Mouse (Mus musculus) limb, embryonic 13.5 days (tissue): ENCODE measurements around the gene Klk1b24. TPM values are rescaled to one million over a fixed set of nuclear protein-coding genes. Genes with fewer than 3 reads are reported as not detected.

Experiments
- ATAC-seq: fragments of 200-750 bp; cut with Nextera tagmentation; 2 replicates; pipeline ENCODE4 v1.8.0; 2017; ENCODE audit warnings: low read depth, moderate number of reproducible peaks, moderate TSS enrichment; ENCODE audit not compliant: low FRiP score
- H3K27ac ChIP-seq: fragments of 300-500 bp; sonication (generic); 2 replicates; pipeline ENCODE4 v1.5.1; 2015; ENCODE audit warnings: inconsistent platforms, mild to moderate bottlenecking, moderate library complexity
- H3K27me3 ChIP-seq: fragments of 300-500 bp; sonication (generic); 2 replicates; pipeline ENCODE4 v1.6.1; 2015; ENCODE audit warnings: mild to moderate bottlenecking, inconsistent platforms
- H3K36me3 ChIP-seq: fragments of 300-500 bp; sonication (generic); 2 replicates; pipeline ENCODE4 v1.6.1; 2015; ENCODE audit warnings: inconsistent platforms, mild to moderate bottlenecking, moderate library complexity
- H3K4me1 ChIP-seq: fragments of 300-500 bp; sonication (generic); 2 replicates; pipeline ENCODE4 v1.6.1; 2015; ENCODE audit warnings: inconsistent platforms
- H3K4me2 ChIP-seq: fragments of 300-500 bp; sonication (generic); replicated peaks from 2 replicates; pipeline ENCODE4 v1.6.1; 2015; ENCODE audit warnings: inconsistent platforms, mild to moderate bottlenecking, moderate library complexity
- H3K4me3 ChIP-seq: fragments of 300-500 bp; sonication (generic); 2 replicates; pipeline ENCODE4 v1.5.1; 2015; ENCODE audit warnings: moderate library complexity, mild to moderate bottlenecking, inconsistent platforms
- H3K9ac ChIP-seq: fragments of 300-500 bp; sonication (generic); 2 replicates; pipeline ENCODE4 v1.6.1; 2015; ENCODE audit warnings: mild to moderate bottlenecking, inconsistent platforms
- H3K9me3 ChIP-seq: fragments of 300-500 bp; sonication (generic); 2 replicates; pipeline ENCODE4 v1.6.1; 2016; ENCODE audit warnings: inconsistent platforms
- WGBS: fragments of 180-500 bp; shearing (Covaris S2); methylation state at CpG from one replicate; pipeline ENCODE4 v1.1.7; 2015; 5-methylcytosine and 5-hydroxymethylcytosine counted together
- polyA plus RNA-seq: library from polyadenylated mRNA; unstranded; fragments of >200 nt; fragmentation: Nextera tagmentation; extraction: Ambion mirVana; gene quantifications from 2 replicates; pipeline ENCODE4 v1.2.1, GENCODE M21; 2015

The Klk1b24 gene
- polyA plus RNA-seq, 1 experiment from 2014 or later = not detected

DNA sequence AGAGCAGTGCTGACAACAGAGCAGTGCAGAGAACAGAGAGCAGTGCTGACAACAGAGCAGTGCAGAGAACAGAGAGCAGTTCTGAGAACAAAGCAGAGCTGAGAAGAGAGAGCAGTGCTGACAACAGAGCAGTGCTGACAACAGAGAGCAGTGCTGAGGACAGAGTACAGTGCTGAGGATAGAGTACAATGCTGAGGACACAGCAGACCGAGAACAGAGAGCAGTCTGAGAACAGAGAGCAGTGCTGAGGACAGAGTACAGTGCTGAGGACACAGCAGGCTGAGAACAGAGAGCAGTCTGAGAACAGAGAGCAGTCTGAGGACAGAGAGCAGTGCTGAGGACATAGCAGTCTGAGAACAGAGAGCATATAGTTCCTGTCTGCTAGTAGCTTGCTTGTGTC lies 52.7 kb downstream of the Klk1b24 start:
- WGBS = 55% methylated on average over 1 of the region's 1 CpGs
- no peak overlapping the region for H3K4me2 ChIP-seq

DNA sequence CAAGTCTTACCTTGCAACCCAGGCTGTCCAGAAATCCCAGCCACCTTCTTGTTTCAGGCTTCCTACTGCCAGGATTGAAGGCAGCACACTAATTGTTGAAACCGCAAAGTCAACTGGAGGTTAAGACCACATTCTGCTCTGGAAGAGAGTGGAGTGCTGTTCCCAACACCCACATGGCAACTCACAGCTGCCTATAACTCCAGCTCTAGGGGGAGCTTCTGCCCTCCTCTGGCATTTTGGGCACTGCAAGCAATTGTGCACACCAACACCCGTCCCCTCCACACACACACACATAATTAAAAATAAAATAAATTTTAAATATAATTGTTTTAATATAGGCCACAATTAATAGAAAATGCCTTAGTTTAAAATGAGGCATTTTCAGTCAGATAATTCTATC lies 53.1 kb downstream of the Klk1b24 start:
- no peak overlapping the region for H3K4me2 ChIP-seq
- H3K4me1 ChIP-seq = peaks cover 7% of the 10 kb centered on the region
- 66% methylated on average over 2 of the region's 2 CpGs for WGBS
- H3K36me3 ChIP-seq = no peaks in the 10 kb centered on the region
- H3K9me3 ChIP-seq = no peaks in the 10 kb centered on the region
- ATAC-seq = no peak
- H3K9ac ChIP-seq = no peak overlapping the region
- no peak overlapping the region for H3K4me3 ChIP-seq
- H3K27me3 ChIP-seq = no peaks in the 10 kb centered on the region
- no peak overlapping the region for H3K27ac ChIP-seq

More for the DNA sequence above, 52.7 kb downstream of the Klk1b24 start:
- no peak for ATAC-seq
- Histone ChIP-seq H3K4me3 (no peak overlapping the region), H3K9me3 (no peaks in the 10 kb centered on the region), H3K36me3 (no peaks in the 10 kb centered on the region), H3K9ac (no peak overlapping the region; the same call in 1 of the 2 replicates), H3K27me3 (no peaks in the 10 kb centered on the region), H3K27ac (no peak overlapping the region), H3K4me1 (peaks cover 7% of the 10 kb centered on the region)

Other genes with a start within 250 kb of the Klk1b24 start
- gene Klk1b8, start 237.6 kb upstream of the Klk1b24 start, polyA plus RNA-seq = not detected in 2 replicates
- not detected in 2 replicates for gene Klk1b1, start 221.5 kb upstream of the Klk1b24 start, polyA plus RNA-seq
- gene Klk1b9, start 212.2 kb upstream of the Klk1b24 start, polyA plus RNA-seq = not detected in 2 replicates
- not detected in 2 replicates for gene Klk1b11, start 192.4 kb upstream of the Klk1b24 start, polyA plus RNA-seq
- gene Klk1b26, start 176.1 kb upstream of the Klk1b24 start, polyA plus RNA-seq = not detected in 2 replicates
- gene Klk1b27, start 135.9 kb upstream of the Klk1b24 start, polyA plus RNA-seq = not detected in 2 replicates
- not detected in 2 replicates for gene Klk1b21, start 85.9 kb upstream of the Klk1b24 start, polyA plus RNA-seq
- gene Klk1b22, start 75.6 kb upstream of the Klk1b24 start, polyA plus RNA-seq = not detected in 2 replicates
- gene Klk1b16, start 51.5 kb upstream of the Klk1b24 start, polyA plus RNA-seq = not detected in 2 replicates
- gene Klk1b3, start 10.0 kb downstream of the Klk1b24 start, polyA plus RNA-seq = not detected in 2 replicates
- not detected in 2 replicates for gene Klk1b4, start 19.2 kb downstream of the Klk1b24 start, polyA plus RNA-seq
- gene Klk1b5, start 27.7 kb downstream of the Klk1b24 start, polyA plus RNA-seq = not detected in 2 replicates
- gene Klk1, start 37.1 kb downstream of the Klk1b24 start, polyA plus RNA-seq = not detected in 2 replicates
- gene Gm36864, start 47.9 kb downstream of the Klk1b24 start, polyA plus RNA-seq = 0.17 TPM in 1 of 2 replicates, not detected in the other
- 0.78 and 0.94 TPM in 2 replicates for gene 1700028J19Rik, start 58.5 kb downstream of the Klk1b24 start, polyA plus RNA-seq
- 222 and 224 TPM in 2 replicates for gene 2410002F23Rik, start 58.5 kb downstream of the Klk1b24 start, polyA plus RNA-seq
- 0.14 TPM in 1 of 2 replicates, not detected in the other for gene Acp4, start 69.1 kb downstream of the Klk1b24 start, polyA plus RNA-seq
- 1.2 TPM in 1 of 2 replicates, not detected in the other for gene Gm15517, start 73.2 kb downstream of the Klk1b24 start, polyA plus RNA-seq
- 5.6 and 6.3 TPM in 2 replicates for gene Clec11a, start 118.7 kb downstream of the Klk1b24 start, polyA plus RNA-seq
- gene Shank1, start 122.0 kb downstream of the Klk1b24 start, polyA plus RNA-seq = 3.1 and 3.3 TPM in 2 replicates
- 3.5 and 4.0 TPM in 2 replicates for gene Syt3, start 195.9 kb downstream of the Klk1b24 start, polyA plus RNA-seq
- 1.1 TPM in 2 replicates for gene 1700008O03Rik, start 197.6 kb downstream of the Klk1b24 start, polyA plus RNA-seq
- gene Lrrc4b, start 240.8 kb downstream of the Klk1b24 start, polyA plus RNA-seq = 1.00 and 1.2 TPM in 2 replicates